Mouse (Mus musculus) spleen, adult 2 months (tissue): ENCODE results near the gene Gm10073. TPM values are rescaled to one million over a fixed set of nuclear protein-coding genes. Genes with fewer than 3 reads are reported as not detected.

Source experiments
- DNase-seq, 2 experiments: peaks; one replicate each; pipeline versions ENCODE4 v3.0.0 to v3.0.0-alpha.2; 2012 to 2021; ENCODE audit warnings: low spot score in 2 of 2, low read depth in 1 of 2
- H3K27ac ChIP-seq: fragments of 200-500 bp; 2 replicates; pipeline ENCODE4 v1.5.1; 2012; ENCODE audit warnings: low read length, inconsistent platforms; ENCODE audit not compliant: insufficient read depth
- H3K27me3 ChIP-seq: fragments of 200-500 bp; 2 replicates; pipeline ENCODE4 v1.6.1; 2012; ENCODE audit warnings: mild to moderate bottlenecking, moderate library complexity, low read length, inconsistent platforms; ENCODE audit not compliant: control insufficient read depth, insufficient read depth
- H3K36me3 ChIP-seq: fragments of 200-500 bp; 2 replicates; pipeline ENCODE4 v1.6.1; 2012; ENCODE audit warnings: mild to moderate bottlenecking, low read length, inconsistent platforms; ENCODE audit not compliant: control insufficient read depth, insufficient read depth
- H3K4me1 ChIP-seq: fragments of 200-500 bp; 2 replicates; pipeline ENCODE4 v1.6.1; 2011; ENCODE audit warnings: inconsistent platforms; ENCODE audit not compliant: control insufficient read depth, insufficient read depth, insufficient read length
- H3K4me3 ChIP-seq: fragments of 200-500 bp; 2 replicates; pipeline ENCODE4 v1.5.1; 2011; ENCODE audit warnings: mild to moderate bottlenecking, inconsistent platforms; ENCODE audit not compliant: insufficient read depth, insufficient read length; ENCODE audit errors: extremely low read depth
- CTCF ChIP-seq: fragments of 200-500 bp; IDR thresholded peaks from 2 replicates; pipeline ENCODE4 v1.5.1; 2011; ENCODE audit warnings: mild to moderate bottlenecking, inconsistent platforms; ENCODE audit not compliant: insufficient read depth, insufficient read length, insufficient replicate concordance; ENCODE audit errors: extremely low read depth
- POLR2A ChIP-seq: fragments of 200-500 bp; IDR thresholded peaks from 2 replicates; pipeline ENCODE4 v1.6.1; 2011; ENCODE audit warnings: low read depth, low read length, inconsistent platforms
- WGBS: fragments of 180-500 bp; shearing (Covaris S2); methylation state at CpG from one replicate; pipeline ENCODE4 v1.1.7; 2018; 5-methylcytosine and 5-hydroxymethylcytosine counted together
- polyA plus RNA-seq: library from polyadenylated mRNA; depleted of rRNA; stranded (reverse); fragments of >200 nt; gene quantifications from 2 replicates; pipeline ENCODE4 v1.2.3, GENCODE M21; 2012

Gene Gm10073
- polyA plus RNA-seq, 1 experiment, result 153 TPM

GRCm38 (mm10) chr8:106548366-106548936 lies 24.8 kb downstream of the Gm10073 start:
- no peaks in the 10 kb centered on the region for H3K4me1 ChIP-seq
- 35% methylated on average over 10 of the region's 10 CpGs for WGBS
- H3K27ac ChIP-seq, result no peak overlapping the region
- no peak for TF ChIP-seq CTCF
- TF ChIP-seq POLR2A, result no peak
- no peaks in the 10 kb centered on the region for H3K27me3 ChIP-seq
- H3K36me3 ChIP-seq, result no peaks in the 10 kb centered on the region
- no peak overlapping the region for H3K4me3 ChIP-seq
- DNase-seq, result no peak

- DNase-seq, result no peak
- Histone ChIP-seq H3K4me1 (no peaks in the 10 kb centered on the region), H3K27me3 (no peaks in the 10 kb centered on the region), H3K36me3 (no peaks in the 10 kb centered on the region), H3K4me3 (no peak overlapping the region), H3K27ac (no peak overlapping the region)
- TF ChIP-seq CTCF, result no peak
- TF ChIP-seq POLR2A, result no peak
- WGBS, result 25% methylated on average over 7 of the region's 7 CpGs
Measured at GRCm38 (mm10) chr8:106546746-106547145, 26.5 kb downstream of the Gm10073 start.

- no peaks in the 10 kb centered on the region for H3K27me3 ChIP-seq
- TF ChIP-seq POLR2A, result no peak
- no peak for TF ChIP-seq CTCF
- H3K27ac ChIP-seq, result no peak overlapping the region
- no peak overlapping the region for H3K4me3 ChIP-seq
- WGBS, result 64% methylated on average over 2 of the region's 2 CpGs
- no peak for DNase-seq
- H3K36me3 ChIP-seq, result no peaks in the 10 kb centered on the region
- no peaks in the 10 kb centered on the region for H3K4me1 ChIP-seq
Measured at GRCm38 (mm10) chr8:106545149-106545548, 28.1 kb downstream of the Gm10073 start.

- H3K27ac ChIP-seq, result no peak overlapping the region
- no peaks in the 10 kb centered on the region for H3K4me1 ChIP-seq
- no peak overlapping the region for H3K4me3 ChIP-seq
- no peaks in the 10 kb centered on the region for H3K36me3 ChIP-seq
- H3K27me3 ChIP-seq, result no peaks in the 10 kb centered on the region
- WGBS, result 91% methylated on average over 8 of the region's 8 CpGs
- no peak for DNase-seq
- no peak for TF ChIP-seq POLR2A
Measured at GRCm38 (mm10) chr8:106543043-106543442, 30.2 kb downstream of the Gm10073 start.

GRCm38 (mm10) chr8:106541002-106541401 lies 32.3 kb downstream of the Gm10073 start:
- H3K27ac ChIP-seq, result no peak overlapping the region
- no peaks in the 10 kb centered on the region for H3K27me3 ChIP-seq
- no peaks in the 10 kb centered on the region for H3K4me1 ChIP-seq
- TF ChIP-seq CTCF (no peak), POLR2A (no peak)
- WGBS, result 91% methylated on average over 11 of the region's 11 CpGs
- no peak for DNase-seq
- no peak overlapping the region for H3K4me3 ChIP-seq
- no peaks in the 10 kb centered on the region for H3K36me3 ChIP-seq

GRCm38 (mm10) chr8:106539193-106539592 lies 34.1 kb downstream of the Gm10073 start:
- Histone ChIP-seq H3K27ac (no peak overlapping the region), H3K4me3 (no peak overlapping the region), H3K27me3 (no peaks in the 10 kb centered on the region), H3K36me3 (no peaks in the 10 kb centered on the region), H3K4me1 (no peaks in the 10 kb centered on the region)
- WGBS, result 79% methylated on average over 5 of the region's 5 CpGs
- no peak for DNase-seq
- TF ChIP-seq CTCF (no peak), POLR2A (no peak)

- H3K27me3 ChIP-seq, result no peaks in the 10 kb centered on the region
- no peak overlapping the region for H3K27ac ChIP-seq
- WGBS, result 71% methylated on average over 4 of the region's 4 CpGs
- no peaks in the 10 kb centered on the region for H3K4me1 ChIP-seq
- H3K4me3 ChIP-seq, result no peak overlapping the region
- no peaks in the 10 kb centered on the region for H3K36me3 ChIP-seq
- TF ChIP-seq CTCF (no peak), POLR2A (no peak)
- DNase-seq, result no peak
Measured at GRCm38 (mm10) chr8:106535448-106535847, 37.8 kb downstream of the Gm10073 start.

- H3K27ac ChIP-seq, result no peak overlapping the region
- WGBS, result 15% methylated on average over 6 of the region's 6 CpGs
- H3K36me3 ChIP-seq, result no peaks in the 10 kb centered on the region
- no peak overlapping the region for H3K4me3 ChIP-seq
- peak; percentile 11 to 36 for DNase-seq
- no peaks in the 10 kb centered on the region for H3K4me1 ChIP-seq
- H3K27me3 ChIP-seq, result no peaks in the 10 kb centered on the region
- peak; percentile 41; the same call in 1 of the 2 replicates for TF ChIP-seq CTCF
- no peak for TF ChIP-seq POLR2A
Measured at GRCm38 (mm10) chr8:106534449-106534848, 38.8 kb downstream of the Gm10073 start.
